Mouse (Mus musculus): ENCODE results near the gene Esrrb.

DNA sequence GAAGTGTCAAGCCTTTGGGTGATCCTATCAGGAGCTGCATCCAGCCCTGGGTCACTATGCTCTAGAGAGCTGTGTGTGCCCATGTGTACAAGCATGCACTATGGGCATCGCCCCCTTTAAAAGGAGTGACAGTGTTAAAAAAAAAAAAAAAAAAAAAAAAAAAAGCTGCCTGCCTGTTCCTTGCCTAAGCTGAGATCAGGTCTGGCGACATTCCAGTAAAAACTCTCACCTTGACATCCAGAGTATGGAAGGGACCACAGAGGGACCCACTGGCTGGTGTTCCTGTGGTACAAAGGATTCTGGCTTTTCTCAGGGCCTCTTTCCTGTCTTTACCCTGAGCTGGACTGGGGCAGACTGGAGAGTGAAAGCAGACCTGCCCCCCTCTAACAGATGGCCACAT lies 66.7 kb downstream of the Esrrb start:
- TF ChIP-seq CTCF (IDR thresholded peaks at IDR 0.05; ENCODE audit: insufficient read depth, low read depth, low read length) (no peak), POLR2A (IDR thresholded peaks at IDR 0.05; ENCODE audit: insufficient read depth, low read depth, low read length) (no peak)
